13 mouse cellular contexts compared by ENCODE assay signal in genomic region chr5:97362539-97362938, GRCm38 (mm10). TPM values are rescaled to one million over a fixed set of nuclear protein-coding genes. Genes with fewer than 3 reads are reported as not detected.
A peak's percentile ranks its signal among the peaks of the same experiment; 100 is the strongest.
DNase-seq lines count a peak whose midpoint lies in the region; ATAC-seq and TF ChIP-seq lines count a peak whose summit lies in the region.
"Had no signal": no experiment of that assay in that cellular context is flagged by ENCODE, and none has a peak within 500 bp of the region (broad histone marks: within the 10 kb centered on the region; RNA-seq: fewer than 3 reads in every experiment).

No protein-coding gene starts in this region.

- no peaks in the 10 kb centered on the region for H3K27me3 ChIP-seq in forebrain, embryonic 13.5 days
- no peaks in the 10 kb centered on the region for H3K27me3 ChIP-seq in forebrain, embryonic 15.5 days
- no peaks in the 10 kb centered on the region for H3K27me3 ChIP-seq in thymus, adult 2 months (ENCODE audit: control insufficient read depth, insufficient read depth, low read length)
- H3K27me3 ChIP-seq: midbrain, embryonic 13.5 days had no signal

- ATAC-seq in forebrain, embryonic 13.5 days: peak; percentile 66; the same call in 1 of the 2 replicates
- ATAC-seq in forebrain, embryonic 15.5 days (replicated peaks): no peak
- ATAC-seq: midbrain, embryonic 13.5 days had no signal

- 22% methylated on average over 2 of the region's 2 CpGs for WGBS in forebrain, embryonic 13.5 days
- WGBS in forebrain, embryonic 15.5 days: 11% methylated on average over 2 of the region's 2 CpGs
- WGBS in lung, adult 2 months: 24% methylated on average over 2 of the region's 2 CpGs
- 49% methylated on average over 2 of the region's 2 CpGs for WGBS in thymus, adult 2 months

- H3K36me3 ChIP-seq in forebrain, embryonic 13.5 days (ENCODE audit: poor library complexity, severe bottlenecking): no peaks in the 10 kb centered on the region
- H3K36me3 ChIP-seq in forebrain, embryonic 15.5 days: no peaks in the 10 kb centered on the region
- no peaks in the 10 kb centered on the region for H3K36me3 ChIP-seq in thymus, adult 2 months (ENCODE audit: control insufficient read depth, insufficient read depth, low read length)
- H3K36me3 ChIP-seq: midbrain, embryonic 13.5 days had no signal

- no peak overlapping the region for H3K27ac ChIP-seq in forebrain, embryonic 13.5 days
- H3K27ac ChIP-seq in forebrain, embryonic 15.5 days (replicated peaks): no peak overlapping the region
- no peak overlapping the region for H3K27ac ChIP-seq in thymus, adult 2 months (ENCODE audit: control insufficient read depth, insufficient read depth, low read length)
- H3K27ac ChIP-seq: heart, adult 2 months; liver, embryonic 14.5 days; midbrain, embryonic 13.5 days had no signal

- H3K4me1 ChIP-seq in forebrain, embryonic 13.5 days: peaks cover 15% of the 10 kb centered on the region
- H3K4me1 ChIP-seq in forebrain, embryonic 15.5 days: peaks cover 19% of the 10 kb centered on the region
- H3K4me1 ChIP-seq in lung, adult 2 months (ENCODE audit: control insufficient read depth, insufficient read depth, low read length): no peaks in the 10 kb centered on the region
- no peaks in the 10 kb centered on the region for H3K4me1 ChIP-seq in thymus, adult 2 months (replicated peaks; ENCODE audit: control insufficient read depth, insufficient read depth, low read length)
- H3K4me1 ChIP-seq: midbrain, embryonic 13.5 days had no signal

- DNase-seq in left cerebral cortex, postnatal 25 days (ENCODE audit: low spot score in 2 of 2): peak; percentile 17 to 49
- no peak for DNase-seq in left cerebral cortex, postnatal 10 days (ENCODE audit: extremely low spot score in 1 of 2, low spot score in 2 of 2)
- peak; percentile 20 for DNase-seq in lung, adult 2 months
- peak; percentile 16 for DNase-seq in telencephalon, adult 2 months (ENCODE audit: low read depth, low spot score)
- DNase-seq in layer of hippocampus, postnatal 36 days: no peak
- DNase-seq in thymus, adult 2 months: no peak
- DNase-seq: kidney, postnatal 10 days had no signal

- no peaks in the 10 kb centered on the region for H3K9me3 ChIP-seq in forebrain, embryonic 13.5 days (replicated peaks)
- no peaks in the 10 kb centered on the region for H3K9me3 ChIP-seq in forebrain, embryonic 15.5 days
- H3K9me3 ChIP-seq: midbrain, embryonic 13.5 days had no signal

- TF ChIP-seq POLR2A in lung, adult 2 months (IDR thresholded peaks at IDR 0.05; ENCODE audit: borderline replicate concordance, extremely low read depth, low read depth, low read length): no peak
- TF ChIP-seq POLR2A in thymus, adult 2 months (IDR thresholded peaks at IDR 0.05; ENCODE audit: control insufficient read depth, extremely low read depth, insufficient read depth, low read length, poor library complexity): no peak

- no peak overlapping the region for H3K4me3 ChIP-seq in forebrain, embryonic 13.5 days
- no peak overlapping the region for H3K4me3 ChIP-seq in forebrain, embryonic 15.5 days
- H3K4me3 ChIP-seq in lung, adult 2 months (replicated peaks; ENCODE audit: extremely low read depth, low read depth, low read length): no peak overlapping the region
- no peak overlapping the region for H3K4me3 ChIP-seq in thymus, adult 2 months (ENCODE audit: control insufficient read depth, insufficient read depth, low read length)
- H3K4me3 ChIP-seq: heart, adult 2 months; midbrain, embryonic 13.5 days had no signal

- intact Hi-C loops in left cerebral cortex, postnatal 25 days (cut with DNase I): no loop called here
- intact Hi-C loops in left cerebral cortex, postnatal 10 days (cut with DNase I): no loop called here

- no peak overlapping the region for H3K9ac ChIP-seq in forebrain, embryonic 13.5 days
- H3K9ac ChIP-seq in forebrain, embryonic 15.5 days (replicated peaks): no peak overlapping the region
- H3K9ac ChIP-seq: liver, embryonic 14.5 days; midbrain, embryonic 13.5 days had no signal

- no peak overlapping the region for H3K4me2 ChIP-seq in forebrain, embryonic 13.5 days
- no peak overlapping the region for H3K4me2 ChIP-seq in forebrain, embryonic 15.5 days (replicated peaks)
- H3K4me2 ChIP-seq: midbrain, embryonic 13.5 days had no signal

- no peak for TF ChIP-seq CTCF in lung, adult 2 months (IDR thresholded peaks at IDR 0.05; ENCODE audit: insufficient read depth, low read length)
- TF ChIP-seq CTCF in thymus, adult 2 months (IDR thresholded peaks at IDR 0.05; ENCODE audit: borderline replicate concordance, control insufficient read depth, extremely low read depth, insufficient read depth, low read length, poor library complexity): no peak

RNA-seq across cellular contexts. Expression of gene Naa11, which starts 29.6 kb away (rescaled TPM):
- polyA plus RNA-seq in forebrain, embryonic 13.5 days (2015; fragmentation: Nextera tagmentation; extraction: Ambion mirVana): 0.06 TPM in 1 of 2 replicates, not detected in the other
- not detected in 2 replicates for polyA plus RNA-seq in forebrain, embryonic 15.5 days (2015; fragmentation: Nextera tagmentation; extraction: Ambion mirVana)
- under 1 TPM in 1 of 2 experiments, not detected in 1; 0.11 TPM for total RNA-seq in left cerebral cortex, postnatal 25 days (2021)
- total RNA-seq in left cerebral cortex, postnatal 10 days (2021): under 1 TPM; 0.20 to 0.21 TPM
- polyA plus RNA-seq in lung, adult 2 months (2012; rRNA removed): not detected in 2 replicates
- not detected for total RNA-seq in layer of hippocampus, postnatal 36 days (2021)
- polyA plus RNA-seq in thymus, adult 2 months (2012; rRNA removed): not detected in 2 replicates
- total RNA-seq: heart, adult 2 months; neutrophil, adult 5-6 weeks had no signal
- polyA plus RNA-seq: heart, adult 2 months; liver, embryonic 14.5 days had no signal

Comparison
In these comparisons a context has a peak if more than half of its experiments do, and no peak if none do; other contexts are left out.
1. DNase-seq: peak in left cerebral cortex, postnatal 25 days (2 of 2), lung, adult 2 months (single experiment) and telencephalon, adult 2 months (single experiment); none in left cerebral cortex, postnatal 10 days (0 of 2), layer of hippocampus, postnatal 36 days (0 of 2) and thymus, adult 2 months (single experiment).